Mouse (Mus musculus): ENCODE data around the gene Slc16a1. TPM values are rescaled to one million over a fixed set of nuclear protein-coding genes. Genes with fewer than 3 reads are reported as not detected.
A peak's percentile ranks its signal among the peaks of the same experiment; 100 is the strongest.

Gene Slc16a1
- polyA plus RNA-seq (2015; fragmentation: Nextera tagmentation; extraction: Ambion mirVana): 9.1 and 10.5 TPM in 2 replicates

DNA sequence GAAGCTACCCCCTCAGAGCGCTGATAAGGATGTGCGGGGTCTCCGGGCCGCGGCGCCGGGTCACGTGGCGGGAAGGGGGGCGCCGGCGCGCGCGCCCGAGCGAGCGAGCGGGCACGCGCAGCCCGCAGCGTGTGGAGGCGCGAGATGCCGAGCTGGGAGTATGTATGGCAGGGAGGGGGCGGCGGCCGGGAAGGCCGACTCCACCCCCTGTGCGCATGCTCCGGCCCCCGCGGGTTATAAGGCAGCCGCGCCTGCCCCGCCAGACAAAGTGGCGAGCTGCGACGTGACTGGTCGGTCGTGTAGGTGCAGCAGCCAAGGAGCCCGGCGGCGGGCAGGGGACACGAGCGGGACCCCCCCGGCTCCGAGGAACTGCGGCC, at the start of gene Slc16a1:
Slc16a1 (plus strand) TSS at position 266 of the 377 bp plus-strand sequence.
- ATAC-seq (ENCODE audit: low FRiP score, low read depth): peak; percentile 98
- peaks cover 15% of the 10 kb centered on the region for H3K4me1 ChIP-seq (replicated peaks)
- H3K27me3 ChIP-seq: no peaks in the 10 kb centered on the region
- no peaks in the 10 kb centered on the region for H3K36me3 ChIP-seq
- peak within 1 kb of the TSS; percentile 73 for H3K9ac ChIP-seq
- H3K27ac ChIP-seq (replicated peaks): peak within 1 kb of the TSS; percentile 57
- H3K9me3 ChIP-seq: no peaks in the 10 kb centered on the region
- WGBS: under 1% methylated on average over 50 of the region's 50 CpGs
- H3K4me2 ChIP-seq: peak within 1 kb of the TSS; percentile 79
- H3K4me3 ChIP-seq: peak within 1 kb of the TSS; percentile 84

DNA sequence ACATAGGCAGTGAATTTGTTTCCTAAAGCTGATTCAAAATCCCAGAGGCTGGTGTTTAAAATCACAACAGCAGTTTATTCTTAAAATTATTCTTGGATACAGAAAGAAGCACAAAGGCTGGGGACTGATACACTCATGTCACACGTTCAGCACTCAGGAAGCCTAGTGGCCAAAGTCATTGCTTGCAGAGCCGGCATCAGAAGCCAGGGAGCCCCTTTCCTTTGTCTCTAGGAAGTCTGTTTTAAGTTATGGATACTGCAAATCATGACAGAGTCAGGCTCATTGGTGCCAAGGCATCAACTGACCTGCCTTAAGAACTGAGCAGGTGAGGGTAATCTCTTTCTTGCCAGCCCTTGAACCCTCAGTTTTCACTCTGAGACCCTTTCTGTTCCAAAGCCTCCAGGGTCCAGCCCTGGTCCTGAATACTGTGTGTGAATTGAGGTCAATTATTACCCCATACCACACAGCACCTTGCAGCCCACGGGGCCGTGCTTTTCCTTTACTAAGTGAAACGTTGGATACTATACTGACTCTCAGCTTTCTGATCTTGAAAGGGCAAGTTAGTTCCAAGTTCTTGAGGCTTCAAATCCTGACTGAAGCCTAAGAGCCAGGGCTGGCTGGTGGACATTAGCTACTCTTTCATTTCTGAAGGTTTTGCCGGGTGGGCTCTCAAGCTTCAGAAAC, 41.9 kb upstream of the Slc16a1 start:
- Histone ChIP-seq H3K27me3 (no peaks in the 10 kb centered on the region), H3K9me3 (no peaks in the 10 kb centered on the region), H3K9ac (no peak overlapping the region), H3K4me2 (peak overlapping the region; percentile 38), H3K27ac (replicated peaks) (peak overlapping the region; percentile 73), H3K4me1 (replicated peaks) (peaks cover 10% of the 10 kb centered on the region; the same call in 1 of the 2 replicates), H3K4me3 (no peak overlapping the region), H3K36me3 (no peaks in the 10 kb centered on the region)
- 56% methylated on average over 6 of the region's 6 CpGs for WGBS
- ATAC-seq (ENCODE audit: low FRiP score, low read depth): peak; percentile 45; the same call in 1 of the 2 replicates

DNA sequence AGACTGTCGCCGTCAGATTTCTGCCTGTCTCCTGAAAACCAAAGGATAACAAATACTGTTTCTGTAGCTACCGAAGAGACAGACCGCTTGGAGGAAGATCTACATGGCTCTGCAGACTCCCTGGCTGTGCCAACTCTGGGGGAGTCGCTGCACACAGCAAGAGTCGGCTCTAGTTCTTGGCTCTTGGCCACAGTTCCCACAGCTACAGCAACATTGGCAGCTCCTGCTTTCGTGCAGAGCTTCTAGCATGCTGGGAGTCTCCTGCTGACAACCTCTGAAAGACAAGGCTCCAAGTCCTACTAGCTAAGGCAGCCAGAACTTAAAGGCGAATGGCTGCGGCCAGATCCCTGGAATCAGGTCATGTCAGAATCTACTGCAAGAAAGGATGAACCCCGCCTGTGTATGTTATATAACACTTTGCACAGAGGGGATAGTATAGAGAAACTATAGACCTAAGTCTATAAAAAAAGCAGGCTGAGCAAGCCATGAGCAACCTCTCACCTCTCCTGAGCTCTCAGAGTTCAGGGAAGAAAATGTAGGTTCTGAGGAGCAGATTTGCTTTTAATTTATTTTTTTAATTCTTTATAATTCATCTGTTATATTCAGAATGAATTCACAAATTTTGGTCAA, 41.2 kb upstream of the Slc16a1 start:
- H3K36me3 ChIP-seq: no peaks in the 10 kb centered on the region
- no peak overlapping the region for H3K4me3 ChIP-seq
- peak overlapping the region; percentile 73 for H3K27ac ChIP-seq (replicated peaks)
- H3K9ac ChIP-seq: no peak overlapping the region
- peak; percentile 90 for ATAC-seq (ENCODE audit: low FRiP score, low read depth)
- H3K4me1 ChIP-seq (replicated peaks): peaks cover 10% of the 10 kb centered on the region; the same call in 1 of the 2 replicates
- H3K9me3 ChIP-seq: no peaks in the 10 kb centered on the region
- H3K4me2 ChIP-seq: peak overlapping the region; percentile 38
- no peaks in the 10 kb centered on the region for H3K27me3 ChIP-seq
- 44% methylated on average over 10 of the region's 10 CpGs for WGBS

DNA sequence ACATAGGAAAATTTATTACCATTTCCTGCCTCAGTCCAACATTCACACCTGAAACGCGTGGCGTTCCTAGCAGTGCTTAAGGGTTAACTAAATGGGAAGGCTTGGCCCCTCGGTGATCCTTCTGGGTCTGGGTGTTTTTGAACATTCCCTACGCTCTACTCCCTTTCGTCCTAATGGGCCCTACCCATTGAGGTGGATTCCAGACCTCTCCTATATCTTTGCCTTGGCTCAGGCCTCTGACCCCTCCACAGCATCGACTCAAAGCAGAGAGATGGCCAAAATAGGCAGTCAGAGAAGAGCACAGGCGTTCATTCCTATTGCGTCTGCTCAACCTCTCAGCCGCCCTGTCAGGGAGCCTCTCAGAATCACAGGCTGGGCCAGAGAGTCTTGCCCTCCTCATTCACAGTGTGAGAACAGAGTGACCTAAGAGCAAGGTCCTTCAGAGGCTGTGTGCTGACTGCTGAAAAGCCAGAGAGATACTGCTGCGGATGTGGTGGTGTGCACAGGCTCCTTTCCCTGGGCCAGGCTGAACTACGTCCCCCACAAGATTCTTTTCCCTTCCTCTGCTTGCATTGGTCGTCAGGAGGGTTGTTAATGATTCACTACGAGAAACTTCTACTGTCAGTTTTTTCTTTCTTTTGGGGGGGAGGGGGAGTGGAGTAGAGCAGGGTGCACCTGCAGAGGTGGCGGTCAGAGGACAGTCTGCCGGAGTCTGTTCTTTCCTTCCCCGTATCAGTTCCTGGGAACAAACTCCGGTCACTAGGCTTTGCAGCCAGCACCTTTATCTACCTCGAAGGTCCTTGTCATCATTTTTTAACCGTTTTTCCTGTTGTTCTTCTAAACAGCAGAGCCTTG, 38.9 kb upstream of the Slc16a1 start:
- no peak overlapping the region for H3K4me2 ChIP-seq
- ATAC-seq (ENCODE audit: low FRiP score, low read depth): no peak
- no peaks in the 10 kb centered on the region for H3K36me3 ChIP-seq
- H3K9ac ChIP-seq: no peak overlapping the region
- no peaks in the 10 kb centered on the region for H3K9me3 ChIP-seq
- 65% methylated on average over 20 of the region's 20 CpGs for WGBS
- H3K4me3 ChIP-seq: no peak overlapping the region
- H3K27ac ChIP-seq (replicated peaks): no peak overlapping the region
- H3K27me3 ChIP-seq: no peaks in the 10 kb centered on the region
- peaks cover 10% of the 10 kb centered on the region; the same call in 1 of the 2 replicates for H3K4me1 ChIP-seq (replicated peaks)

DNA sequence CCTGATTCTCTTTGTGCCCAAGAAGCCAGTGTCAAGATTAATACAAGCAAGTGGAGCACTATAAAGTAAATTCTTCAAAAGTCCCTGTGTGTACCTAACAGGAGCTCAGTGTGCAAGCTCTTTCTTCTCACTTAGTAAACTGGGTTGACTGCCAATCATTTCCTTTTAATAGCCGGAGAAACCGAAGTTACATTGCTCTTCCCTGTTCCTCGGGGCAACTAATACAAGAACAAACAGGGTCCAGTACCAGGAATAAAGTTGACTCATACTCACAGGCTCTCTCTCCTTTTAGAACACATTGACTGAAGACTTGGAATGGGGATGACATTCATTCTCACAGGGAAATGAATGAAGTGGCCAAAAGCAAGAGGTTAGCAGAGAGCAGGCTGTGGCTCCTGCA, 37.8 kb upstream of the Slc16a1 start:
- Histone ChIP-seq H3K4me2 (no peak overlapping the region), H3K27ac (replicated peaks) (no peak overlapping the region), H3K27me3 (no peaks in the 10 kb centered on the region), H3K9me3 (no peaks in the 10 kb centered on the region), H3K4me1 (replicated peaks) (peaks cover 10% of the 10 kb centered on the region; the same call in 1 of the 2 replicates), H3K36me3 (no peaks in the 10 kb centered on the region), H3K9ac (no peak overlapping the region), H3K4me3 (no peak overlapping the region)
- no peak for ATAC-seq (ENCODE audit: low FRiP score, low read depth)
- 66% methylated on average over 3 of the region's 3 CpGs for WGBS

DNA sequence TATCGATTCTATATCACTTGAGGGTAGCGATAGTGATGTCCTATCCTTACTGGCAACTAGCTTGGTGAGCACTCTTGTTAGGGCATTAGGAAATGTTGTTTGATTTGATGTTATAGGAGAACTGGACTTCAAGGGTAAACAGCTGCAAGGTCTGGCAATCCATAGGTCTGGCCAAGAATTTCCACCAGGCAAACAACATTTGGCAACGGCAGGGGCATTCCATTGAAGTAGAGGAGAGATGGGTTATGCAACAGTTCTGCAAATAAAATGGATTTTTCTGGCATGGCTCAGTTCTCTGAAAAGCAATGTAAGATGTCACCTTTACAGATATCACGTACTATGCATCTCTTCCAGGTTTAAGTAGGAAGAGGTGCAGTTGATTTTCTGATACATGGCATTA, 36.8 kb upstream of the Slc16a1 start:
- Histone ChIP-seq H3K9me3 (no peaks in the 10 kb centered on the region), H3K36me3 (no peaks in the 10 kb centered on the region), H3K4me3 (no peak overlapping the region), H3K4me2 (no peak overlapping the region), H3K4me1 (replicated peaks) (peaks cover 6% of the 10 kb centered on the region; the same call in 1 of the 2 replicates), H3K27ac (replicated peaks) (no peak overlapping the region), H3K27me3 (no peaks in the 10 kb centered on the region), H3K9ac (no peak overlapping the region)
- no peak for ATAC-seq (ENCODE audit: low FRiP score, low read depth)
- WGBS: 92% methylated on average over 4 of the region's 4 CpGs

DNA sequence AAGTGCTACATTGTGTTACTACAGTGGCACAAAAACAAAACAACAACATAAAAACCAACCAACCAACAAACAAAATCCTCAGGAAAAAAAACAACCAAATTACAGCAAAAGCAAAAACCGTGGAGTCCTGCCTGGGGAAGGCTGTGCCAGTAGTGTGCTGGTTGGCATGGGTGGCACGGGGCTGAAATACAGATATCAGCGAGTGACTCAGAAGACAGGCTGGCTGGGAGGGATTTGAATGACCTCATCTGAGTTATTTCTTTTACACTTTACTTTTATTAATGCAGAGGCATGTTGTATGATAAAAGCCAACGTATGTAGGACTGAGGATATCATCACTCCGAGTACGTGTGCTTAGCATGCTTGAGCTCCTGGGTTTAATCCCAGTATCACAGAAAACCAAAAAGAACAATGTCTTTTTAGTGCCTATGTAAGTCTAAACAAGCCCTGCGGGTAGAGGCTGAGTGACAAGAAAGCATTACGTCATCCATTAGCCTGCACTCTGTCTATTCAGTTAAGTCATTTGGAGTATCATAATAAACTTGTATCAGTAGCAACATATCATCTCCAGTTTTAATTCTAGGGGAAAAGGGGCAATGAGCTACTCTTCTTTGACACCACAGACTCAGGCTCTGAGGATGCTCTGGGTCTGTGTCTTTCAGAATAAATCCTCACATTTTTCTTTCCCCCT, 28.6 kb upstream of the Slc16a1 start:
- H3K27me3 ChIP-seq: no peaks in the 10 kb centered on the region
- H3K4me1 ChIP-seq (replicated peaks): no peaks in the 10 kb centered on the region
- no peaks in the 10 kb centered on the region for H3K9me3 ChIP-seq
- ATAC-seq (ENCODE audit: low FRiP score, low read depth): no peak
- H3K4me2 ChIP-seq: no peak overlapping the region
- H3K4me3 ChIP-seq: no peak overlapping the region
- H3K36me3 ChIP-seq: no peaks in the 10 kb centered on the region
- H3K27ac ChIP-seq (replicated peaks): no peak overlapping the region
- 87% methylated on average over 8 of the region's 8 CpGs for WGBS
- H3K9ac ChIP-seq: no peak overlapping the region

DNA sequence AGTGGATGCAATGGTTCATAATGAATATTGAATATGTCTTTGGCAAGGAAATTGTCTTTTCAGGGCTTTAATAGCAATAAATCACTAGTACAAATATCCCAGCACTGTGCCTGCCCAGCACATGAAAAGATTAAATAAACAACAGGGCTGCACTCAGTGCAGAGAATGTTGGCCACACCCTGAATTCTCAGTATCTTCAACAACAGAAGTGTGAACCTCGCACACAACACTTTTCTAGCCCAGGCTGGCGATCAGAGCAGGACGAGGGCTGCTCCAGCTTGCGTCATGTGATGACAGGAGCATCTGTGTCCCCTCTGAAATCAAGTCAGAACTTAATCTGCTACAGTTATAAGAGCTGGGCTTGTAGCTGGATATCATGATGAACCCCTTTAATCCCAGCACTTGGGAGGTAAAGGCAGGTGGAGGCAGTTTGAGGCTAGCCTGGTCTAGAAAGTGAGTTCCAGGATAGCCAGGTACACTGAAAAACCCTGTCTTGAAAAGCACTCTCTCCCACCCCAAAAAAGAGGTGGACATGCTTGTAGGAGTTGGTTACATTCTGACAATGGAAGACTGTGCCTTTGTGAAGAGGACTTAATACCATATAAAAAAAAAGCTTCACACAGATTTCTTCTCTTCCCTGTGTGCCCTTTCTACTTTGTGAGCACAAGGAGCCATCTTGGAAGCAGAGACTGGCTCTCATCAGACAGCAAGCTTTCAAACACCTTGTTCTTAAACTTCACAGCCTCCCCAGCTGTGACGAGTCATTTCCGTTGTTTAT, 27.8 kb upstream of the Slc16a1 start:
- Histone ChIP-seq H3K4me3 (no peak overlapping the region), H3K27me3 (no peaks in the 10 kb centered on the region), H3K4me1 (replicated peaks) (no peaks in the 10 kb centered on the region), H3K27ac (replicated peaks) (no peak overlapping the region), H3K9ac (no peak overlapping the region), H3K36me3 (no peaks in the 10 kb centered on the region), H3K9me3 (no peaks in the 10 kb centered on the region), H3K4me2 (no peak overlapping the region)
- 79% methylated on average over 6 of the region's 6 CpGs for WGBS
- ATAC-seq (ENCODE audit: low FRiP score, low read depth): no peak

DNA sequence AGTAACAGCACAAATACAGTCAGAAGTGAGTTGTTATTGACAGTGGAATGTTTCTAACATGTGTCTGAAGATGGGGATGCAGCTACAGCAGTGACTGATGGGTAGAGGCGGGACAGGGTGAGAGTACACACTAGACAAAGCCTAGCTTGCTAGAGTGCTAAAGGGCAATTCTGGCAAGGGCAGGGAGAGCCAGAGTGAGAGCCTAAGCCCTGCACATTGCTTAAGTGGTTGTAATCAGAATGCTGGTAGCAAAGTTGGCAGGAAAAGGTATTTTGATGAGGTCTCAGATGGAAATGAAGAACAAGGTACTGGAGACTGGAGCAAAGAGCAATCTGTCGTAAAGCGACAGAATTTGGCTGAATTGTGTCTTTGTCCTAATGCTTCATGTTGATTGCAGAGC, 26.5 kb upstream of the Slc16a1 start:
- no peak overlapping the region for H3K4me2 ChIP-seq
- peaks cover 5% of the 10 kb centered on the region; the same call in 1 of the 2 replicates for H3K4me1 ChIP-seq (replicated peaks)
- no peaks in the 10 kb centered on the region for H3K36me3 ChIP-seq
- no peak for ATAC-seq (ENCODE audit: low FRiP score, low read depth)
- no peaks in the 10 kb centered on the region for H3K27me3 ChIP-seq
- H3K9ac ChIP-seq: no peak overlapping the region
- no peak overlapping the region for H3K4me3 ChIP-seq
- no peak overlapping the region for H3K27ac ChIP-seq (replicated peaks)
- WGBS: 83% methylated on average over 3 of the region's 3 CpGs
- no peaks in the 10 kb centered on the region for H3K9me3 ChIP-seq

DNA sequence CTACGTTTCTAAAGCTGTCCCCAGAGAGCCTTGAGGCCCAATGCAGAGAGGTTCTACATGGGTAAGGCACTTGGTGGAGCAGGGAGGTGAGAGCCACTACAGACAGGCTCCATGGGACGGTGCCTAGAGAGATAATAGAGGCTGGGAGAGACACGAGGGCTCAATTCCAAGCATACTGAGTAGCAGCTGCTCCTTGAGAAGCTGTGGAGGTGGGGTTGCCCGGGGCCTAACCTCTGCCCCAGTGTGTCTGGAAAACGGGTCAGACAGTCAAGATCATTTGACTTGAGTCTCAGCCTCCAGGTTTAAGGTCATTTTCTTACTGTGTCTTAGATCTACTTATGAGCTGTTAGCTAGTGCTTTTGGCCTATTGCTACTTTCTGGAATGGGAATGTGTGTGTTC, 25.4 kb upstream of the Slc16a1 start:
- Histone ChIP-seq H3K27me3 (no peaks in the 10 kb centered on the region), H3K9ac (no peak overlapping the region), H3K36me3 (no peaks in the 10 kb centered on the region), H3K4me3 (no peak overlapping the region), H3K9me3 (no peaks in the 10 kb centered on the region), H3K4me1 (replicated peaks) (peaks cover 5% of the 10 kb centered on the region; the same call in 1 of the 2 replicates), H3K4me2 (no peak overlapping the region), H3K27ac (replicated peaks) (no peak overlapping the region)
- 75% methylated on average over 5 of the region's 5 CpGs for WGBS
- no peak for ATAC-seq (ENCODE audit: low FRiP score, low read depth)

DNA sequence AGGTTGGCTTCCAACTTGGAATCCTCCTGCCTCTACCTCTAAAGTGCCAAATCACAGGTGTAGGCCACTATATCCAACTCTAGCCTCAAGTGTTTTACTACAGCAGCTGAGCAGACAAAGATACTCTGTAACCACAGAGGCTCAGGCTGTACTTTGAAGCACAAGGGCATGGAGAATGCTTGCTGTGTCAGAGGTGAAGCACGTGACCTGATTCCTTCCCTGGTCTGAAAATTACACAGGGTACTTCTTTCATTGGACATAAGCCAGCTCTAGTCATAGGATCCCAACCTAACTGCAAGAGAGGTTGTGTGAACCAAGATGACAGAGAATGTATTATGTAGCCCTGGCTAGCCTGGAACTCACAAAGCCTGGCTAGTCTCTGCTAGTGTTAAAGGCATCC, 24.4 kb upstream of the Slc16a1 start:
- Histone ChIP-seq H3K4me2 (no peak overlapping the region), H3K27me3 (no peaks in the 10 kb centered on the region), H3K36me3 (no peaks in the 10 kb centered on the region), H3K4me1 (replicated peaks) (peaks cover 5% of the 10 kb centered on the region; the same call in 1 of the 2 replicates), H3K9ac (no peak overlapping the region), H3K27ac (replicated peaks) (no peak overlapping the region), H3K9me3 (no peaks in the 10 kb centered on the region), H3K4me3 (no peak overlapping the region)
- 88% methylated on average over 1 of the region's 1 CpGs for WGBS
- ATAC-seq (ENCODE audit: low FRiP score, low read depth): no peak
